Mouse (Mus musculus) forebrain, postnatal 0 days (tissue): ENCODE results near the gene Slc37a3. TPM values are rescaled to one million over a fixed set of nuclear protein-coding genes. Genes with fewer than 3 reads are reported as not detected.

Experiments
- ATAC-seq: fragments of 200-750 bp; cut with Nextera tagmentation; 2 replicates; pipeline ENCODE4 v1.8.0; 2017; ENCODE audit warnings: mild to moderate bottlenecking, moderate library complexity
- DNase-seq: peaks from one replicate; pipeline ENCODE4 v3.0.0-alpha.2; 2015
- H3K27ac ChIP-seq: fragments of 300-500 bp; sonication (generic); 2 replicates; pipeline ENCODE4 v1.5.1; 2014; ENCODE audit warnings: low read depth, mild to moderate bottlenecking, antibody characterized with exemption, low read length, moderate library complexity, mixed read lengths
- H3K27me3 ChIP-seq: fragments of 300-500 bp; sonication (generic); 2 replicates; pipeline ENCODE4 v1.6.1; 2014; ENCODE audit warnings: mild to moderate bottlenecking, low read length, mixed read lengths; ENCODE audit not compliant: insufficient read depth
- H3K36me3 ChIP-seq: fragments of 300-500 bp; sonication (generic); 2 replicates; pipeline ENCODE4 v1.6.1; 2014; ENCODE audit warnings: mild to moderate bottlenecking, moderate library complexity; ENCODE audit not compliant: insufficient read depth
- H3K4me1 ChIP-seq: fragments of 300-500 bp; sonication (generic); 2 replicates; pipeline ENCODE4 v1.6.1; 2014; ENCODE audit warnings: antibody characterized with exemption; ENCODE audit not compliant: insufficient read depth
- H3K4me2 ChIP-seq: fragments of 300-500 bp; sonication (generic); 2 replicates; pipeline ENCODE4 v1.6.1; 2014; ENCODE audit warnings: low read depth, mild to moderate bottlenecking, moderate library complexity
- H3K4me3 ChIP-seq: fragments of 300-500 bp; sonication (generic); 2 replicates; pipeline ENCODE4 v1.5.1; 2014; ENCODE audit warnings: low read depth, low read length, mixed read lengths
- H3K9ac ChIP-seq: fragments of 300-500 bp; sonication (generic); 2 replicates; pipeline ENCODE4 v1.6.1; 2014; ENCODE audit warnings: mild to moderate bottlenecking
- H3K9me3 ChIP-seq: fragments of 300-500 bp; sonication (generic); 2 replicates; pipeline ENCODE4 v1.6.1; 2016; ENCODE audit warnings: low read length
- CTCF ChIP-seq: sonication (generic); IDR thresholded peaks from 2 replicates; pipeline ENCODE4 v1.5.1; 2016; ENCODE audit warnings: antibody characterized with exemption, control low read depth, low read depth
- WGBS: fragments of 180-500 bp; shearing (Covaris S2); extraction: QIAGEN DNeasy Blood & Tissue Kit; methylation state at CpG from one replicate; pipeline ENCODE4 v1.1.7; 2014; 5-methylcytosine and 5-hydroxymethylcytosine counted together
- polyA plus RNA-seq: library from polyadenylated mRNA; unstranded; fragments of >200 nt; fragmentation: Nextera tagmentation; extraction: Ambion mirVana; gene quantifications from 2 replicates; pipeline ENCODE4 v1.2.1, GENCODE M21; 2015
- total RNA-seq: library from RNA; depleted of rRNA; stranded (reverse); fragments of >200 nt; gene quantifications from 2 replicates; pipeline ENCODE4 v1.2.3, GENCODE M21; 2014

The Slc37a3 gene
- total and polyA plus RNA-seq, 2 experiments from 2014 or later = 32.0 to 58.2 TPM

GRCm38 (mm10) chr6:39320286-39320685 is 57.2 kb downstream of the Slc37a3 start:
- no peak overlapping the region for H3K9ac ChIP-seq
- no peaks in the 10 kb centered on the region for H3K27me3 ChIP-seq
- ATAC-seq (no peak), DNase-seq (no peak)
- H3K9me3 ChIP-seq = no peaks in the 10 kb centered on the region
- WGBS = 87% methylated on average over 5 of the region's 5 CpGs
- no peak overlapping the region for H3K4me3 ChIP-seq
- TF ChIP-seq CTCF = no peak
- H3K36me3 ChIP-seq = no peaks in the 10 kb centered on the region
- no peak overlapping the region for H3K27ac ChIP-seq
- H3K4me2 ChIP-seq = no peak overlapping the region
- H3K4me1 ChIP-seq = no peaks in the 10 kb centered on the region

DNA sequence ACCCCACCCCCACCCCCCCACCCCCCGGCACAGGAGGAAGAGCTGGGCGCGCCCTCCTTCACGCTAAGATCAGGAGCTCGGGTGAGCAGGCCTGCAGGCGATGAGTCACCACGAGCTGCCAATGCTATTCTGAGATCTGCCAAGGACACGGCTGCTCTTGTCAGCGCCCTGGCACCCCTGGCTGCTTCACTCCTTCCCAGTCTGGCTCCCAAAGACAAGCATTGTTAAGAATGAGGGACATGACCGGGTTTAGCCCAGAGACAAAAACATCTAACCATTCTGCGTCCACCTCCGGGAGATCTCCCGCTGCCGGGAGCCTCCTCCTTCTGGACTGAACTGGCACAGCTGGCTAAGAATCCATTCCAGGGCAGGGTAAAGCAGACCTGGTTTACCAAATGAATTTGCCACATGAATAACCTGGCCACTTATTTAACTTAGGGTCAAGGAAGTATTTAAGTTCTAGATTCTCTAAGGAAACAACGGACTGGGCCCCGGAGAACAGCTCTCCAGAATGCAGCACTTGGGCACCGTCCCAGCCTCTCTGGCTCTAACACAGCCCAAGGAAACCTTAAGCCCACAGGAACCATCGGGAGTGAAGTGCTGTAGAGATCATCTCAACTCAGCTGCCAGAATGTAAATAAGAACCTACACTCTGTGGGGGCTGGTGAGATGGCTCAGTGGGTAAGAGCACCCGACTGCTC is 58.3 kb downstream of the Slc37a3 start:
- WGBS = 29% methylated on average over 16 of the region's 19 CpGs
- H3K27ac ChIP-seq = peak overlapping the region; percentile 31; the same call in 1 of the 2 replicates
- peak; percentile 71 for DNase-seq
- H3K9ac ChIP-seq = no peak overlapping the region
- H3K27me3 ChIP-seq = no peaks in the 10 kb centered on the region
- ATAC-seq = peak; percentile 94
- H3K4me1 ChIP-seq = no peaks in the 10 kb centered on the region
- H3K4me3 ChIP-seq = no peak overlapping the region
- TF ChIP-seq CTCF = no peak
- no peaks in the 10 kb centered on the region for H3K9me3 ChIP-seq
- H3K36me3 ChIP-seq = no peaks in the 10 kb centered on the region
- peak overlapping the region; percentile 23; the same call in 1 of the 2 replicates for H3K4me2 ChIP-seq

- WGBS = 47% methylated on average over 2 of the region's 2 CpGs
Measured at GRCm38 (mm10) chr6:39318631-39319010, 58.9 kb downstream of the Slc37a3 start.

GRCm38 (mm10) chr6:39317854-39318630 is 59.4 kb downstream of the Slc37a3 start:
- no peak overlapping the region for H3K27ac ChIP-seq
- TF ChIP-seq CTCF = no peak
- 80% methylated on average over 10 of the region's 10 CpGs for WGBS
- H3K36me3 ChIP-seq = no peaks in the 10 kb centered on the region
- H3K4me3 ChIP-seq = no peak overlapping the region
- no peak for ATAC-seq
- no peak overlapping the region for H3K4me2 ChIP-seq
- no peak overlapping the region for H3K9ac ChIP-seq
- no peaks in the 10 kb centered on the region for H3K9me3 ChIP-seq
- no peaks in the 10 kb centered on the region for H3K27me3 ChIP-seq
- no peak for DNase-seq
- no peaks in the 10 kb centered on the region for H3K4me1 ChIP-seq

More at GRCm38 (mm10) chr6:39318631-39319010, 58.9 kb downstream of the Slc37a3 start:
- no peaks in the 10 kb centered on the region for H3K36me3 ChIP-seq
- no peaks in the 10 kb centered on the region for H3K4me1 ChIP-seq
- no peak overlapping the region for H3K4me2 ChIP-seq
- no peak for DNase-seq
- no peaks in the 10 kb centered on the region for H3K9me3 ChIP-seq
- no peak for ATAC-seq
- H3K27me3 ChIP-seq = no peaks in the 10 kb centered on the region
- H3K27ac ChIP-seq = no peak overlapping the region
- no peak overlapping the region for H3K4me3 ChIP-seq
- H3K9ac ChIP-seq = no peak overlapping the region
- TF ChIP-seq CTCF = no peak

DNA sequence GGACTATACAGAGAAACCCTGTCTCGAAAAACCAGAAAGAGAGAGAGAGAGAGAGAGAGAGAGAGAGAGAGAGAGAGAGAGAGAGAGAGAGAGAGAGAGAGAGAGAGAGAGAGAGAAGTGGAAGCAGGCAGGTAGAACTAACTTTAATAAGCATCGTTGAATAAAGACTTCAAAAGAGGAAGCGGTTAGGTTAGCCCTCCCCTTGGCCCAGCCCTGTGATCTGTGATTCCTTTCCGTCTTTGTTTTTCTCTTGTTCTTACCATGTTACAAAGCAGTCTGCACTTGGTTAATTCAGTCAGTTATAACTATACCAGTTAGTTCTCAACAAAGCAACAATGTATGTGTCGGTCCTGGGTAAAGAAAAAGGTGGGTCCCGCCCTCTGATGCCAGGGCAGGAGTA is 61.4 kb downstream of the Slc37a3 start:
- no peak for ATAC-seq

DNA sequence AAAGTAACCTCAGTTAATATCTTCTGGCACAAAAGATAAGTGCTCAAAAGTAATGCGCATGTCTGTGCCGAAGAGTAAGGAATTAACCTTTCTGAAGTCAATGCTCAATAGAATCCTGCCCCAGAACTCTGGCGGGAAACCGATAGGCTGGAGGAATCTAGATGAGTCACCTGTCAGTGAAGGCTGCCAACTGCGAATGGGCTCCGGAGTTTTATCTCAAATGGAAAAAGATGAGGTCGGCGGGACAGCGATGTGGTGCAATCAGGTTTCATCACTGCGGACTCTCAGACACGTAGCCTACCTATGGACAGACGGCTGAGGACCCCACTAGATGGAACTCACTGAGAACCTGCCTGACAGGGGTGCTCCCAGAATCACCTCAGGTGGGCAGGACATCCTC is 63.0 kb downstream of the Slc37a3 start:
- DNase-seq (no peak), ATAC-seq (no peak)
- H3K4me1 ChIP-seq = no peaks in the 10 kb centered on the region
- H3K9ac ChIP-seq = no peak overlapping the region
- no peaks in the 10 kb centered on the region for H3K9me3 ChIP-seq
- no peak for TF ChIP-seq CTCF
- no peaks in the 10 kb centered on the region for H3K36me3 ChIP-seq
- no peak overlapping the region for H3K4me3 ChIP-seq
- no peaks in the 10 kb centered on the region for H3K27me3 ChIP-seq
- no peak overlapping the region for H3K4me2 ChIP-seq
- 95% methylated on average over 12 of the region's 12 CpGs for WGBS
- H3K27ac ChIP-seq = no peak overlapping the region

More for the DNA sequence above, 61.4 kb downstream of the Slc37a3 start:
- H3K27me3 ChIP-seq = no peaks in the 10 kb centered on the region
- WGBS = 91% methylated on average over 6 of the region's 6 CpGs
- no peak for DNase-seq
- no peaks in the 10 kb centered on the region for H3K4me1 ChIP-seq
- no peak overlapping the region for H3K9ac ChIP-seq
- no peak overlapping the region for H3K27ac ChIP-seq
- H3K4me3 ChIP-seq = no peak overlapping the region
- no peak overlapping the region for H3K4me2 ChIP-seq
- no peaks in the 10 kb centered on the region for H3K9me3 ChIP-seq
- no peak for TF ChIP-seq CTCF
- H3K36me3 ChIP-seq = no peaks in the 10 kb centered on the region

DNA sequence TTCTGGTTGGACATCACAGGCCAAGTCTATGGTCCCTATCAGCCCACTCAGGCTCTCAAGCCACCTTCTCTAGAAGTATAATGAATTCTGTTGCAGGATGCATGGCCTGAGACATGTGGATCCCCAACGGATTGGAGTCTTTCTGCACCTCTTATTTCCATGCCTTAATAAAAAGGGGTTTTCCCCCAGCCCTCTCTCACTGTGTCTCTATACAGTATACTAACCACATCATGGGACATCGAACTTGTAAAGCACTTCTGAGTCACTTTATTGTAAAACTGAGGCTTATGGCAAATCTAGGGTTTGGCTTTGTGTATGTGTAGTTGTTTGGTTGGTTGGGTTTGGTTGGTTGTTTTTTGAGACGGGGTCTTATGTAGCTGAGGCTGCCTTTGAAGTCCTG is 65.7 kb downstream of the Slc37a3 start:
- no peaks in the 10 kb centered on the region for H3K4me1 ChIP-seq
- no peak overlapping the region for H3K9ac ChIP-seq
- no peaks in the 10 kb centered on the region for H3K36me3 ChIP-seq
- no peaks in the 10 kb centered on the region for H3K9me3 ChIP-seq
- ATAC-seq (no peak), DNase-seq (no peak)
- H3K27ac ChIP-seq = no peak overlapping the region
- H3K27me3 ChIP-seq = no peaks in the 10 kb centered on the region
- no peak for TF ChIP-seq CTCF
- no peak overlapping the region for H3K4me2 ChIP-seq
- no peak overlapping the region for H3K4me3 ChIP-seq
- 89% methylated on average over 3 of the region's 3 CpGs for WGBS
